Mouse (Mus musculus) limb, embryonic 11.5 days (tissue): ENCODE data around the gene A2ml1. TPM values are rescaled to one million over a fixed set of nuclear protein-coding genes. Genes with fewer than 3 reads are reported as not detected.

Source experiments
- ATAC-seq: fragments of 200-750 bp; cut with Nextera tagmentation; 2 replicates; pipeline ENCODE4 v1.8.0; 2017; ENCODE audit warnings: low read depth; ENCODE audit not compliant: insufficient number of reproducible peaks, low FRiP score, low TSS enrichment
- DNase-seq: peaks from one replicate; pipeline ENCODE4 v3.0.0-alpha.2; 2015; ENCODE audit warnings: low spot score
- H3K27ac ChIP-seq: fragments of 300-500 bp; sonication (generic); replicated peaks from 2 replicates; pipeline ENCODE4 v1.5.1; 2014; ENCODE audit warnings: low read depth, mild to moderate bottlenecking, low read length
- H3K27me3 ChIP-seq: fragments of 300-500 bp; sonication (generic); 2 replicates; pipeline ENCODE4 v1.6.1; 2014; ENCODE audit warnings: mild to moderate bottlenecking, low read length, mixed read lengths; ENCODE audit not compliant: control insufficient read depth, insufficient read depth
- H3K36me3 ChIP-seq: fragments of 300-500 bp; sonication (generic); 2 replicates; pipeline ENCODE4 v1.6.1; 2014; ENCODE audit warnings: mild to moderate bottlenecking, low read length, moderate library complexity, mixed read lengths; ENCODE audit not compliant: control insufficient read depth, insufficient read depth
- H3K4me1 ChIP-seq: fragments of 300-500 bp; sonication (generic); 2 replicates; pipeline ENCODE4 v1.6.1; 2014; ENCODE audit warnings: low read length, mixed read lengths; ENCODE audit not compliant: control insufficient read depth, insufficient read depth
- H3K4me2 ChIP-seq: fragments of 300-500 bp; sonication (generic); 2 replicates; pipeline ENCODE4 v1.6.1; 2014; ENCODE audit warnings: low read depth, mild to moderate bottlenecking, moderate library complexity; ENCODE audit not compliant: severe bottlenecking
- H3K4me3 ChIP-seq: fragments of 300-500 bp; sonication (generic); 2 replicates; pipeline ENCODE4 v1.5.1; 2014; ENCODE audit warnings: low read depth, low read length
- H3K9ac ChIP-seq: fragments of 300-500 bp; sonication (generic); 2 replicates; pipeline ENCODE4 v1.6.1; 2014; ENCODE audit warnings: mild to moderate bottlenecking, low read length
- H3K9me3 ChIP-seq: fragments of 300-500 bp; sonication (generic); 2 replicates; pipeline ENCODE4 v1.6.1; 2016; ENCODE audit warnings: low read length; ENCODE audit not compliant: control insufficient read depth
- whole genome bisulfite sequencing: fragments of 180-500 bp; shearing (Covaris S2); extraction: QIAGEN DNeasy Blood & Tissue Kit; methylation state at CpG from one replicate; pipeline ENCODE4 v1.1.7; 2014; 5-methylcytosine and 5-hydroxymethylcytosine counted together
- polyA plus RNA-seq: library from polyadenylated mRNA; unstranded; fragments of >200 nt; fragmentation: Nextera tagmentation; extraction: Ambion mirVana; gene quantifications from 2 replicates; pipeline ENCODE4 v1.2.1, GENCODE M21; 2014

The A2ml1 gene
- polyA plus RNA-seq, 1 experiment from 2014 or later = not detected

- DNase-seq (no peak), ATAC-seq (no peak)
- Histone ChIP-seq H3K27ac (no peak overlapping the region), H3K36me3 (no peaks in the 10 kb centered on the region), H3K9me3 (no peaks in the 10 kb centered on the region), H3K4me3 (no peak overlapping the region), H3K27me3 (no peaks in the 10 kb centered on the region), H3K4me1 (no peaks in the 10 kb centered on the region), H3K9ac (no peak overlapping the region), H3K4me2 (no peak overlapping the region)
- 90% methylated on average over 7 of the region's 7 CpGs for WGBS
Observed at GRCm38 (mm10) chr6:128519159-128519558, 62.2 kb downstream of the A2ml1 start.

- Histone ChIP-seq H3K27ac (no peak overlapping the region), H3K4me2 (no peak overlapping the region), H3K4me1 (no peaks in the 10 kb centered on the region), H3K36me3 (no peaks in the 10 kb centered on the region), H3K9ac (no peak overlapping the region), H3K27me3 (no peaks in the 10 kb centered on the region), H3K9me3 (no peaks in the 10 kb centered on the region), H3K4me3 (no peak overlapping the region)
- WGBS = 89% methylated on average over 2 of the region's 2 CpGs
- no peak for ATAC-seq
- DNase-seq = no peak
Observed at GRCm38 (mm10) chr6:128505676-128506236, 75.7 kb downstream of the A2ml1 start.

- DNase-seq = no peak
- H3K27ac ChIP-seq = no peak overlapping the region
- H3K4me2 ChIP-seq = no peak overlapping the region
- no peaks in the 10 kb centered on the region for H3K36me3 ChIP-seq
- no peaks in the 10 kb centered on the region for H3K9me3 ChIP-seq
- no peak overlapping the region for H3K9ac ChIP-seq
- no peak for ATAC-seq
- no peaks in the 10 kb centered on the region for H3K27me3 ChIP-seq
- no peaks in the 10 kb centered on the region for H3K4me1 ChIP-seq
- H3K4me3 ChIP-seq = no peak overlapping the region
- 83% methylated on average over 5 of the region's 5 CpGs for WGBS
Observed at GRCm38 (mm10) chr6:128504743-128505142, 76.7 kb downstream of the A2ml1 start.

GRCm38 (mm10) chr6:128495346-128495745, 86.1 kb downstream of the A2ml1 start:
- 69% methylated on average over 1 of the region's 1 CpGs for WGBS
- H3K9me3 ChIP-seq = no peaks in the 10 kb centered on the region
- H3K4me2 ChIP-seq = no peak overlapping the region
- H3K4me3 ChIP-seq = no peak overlapping the region
- ATAC-seq (no peak), DNase-seq (no peak)
- no peaks in the 10 kb centered on the region for H3K27me3 ChIP-seq
- H3K36me3 ChIP-seq = no peaks in the 10 kb centered on the region
- no peaks in the 10 kb centered on the region for H3K4me1 ChIP-seq
- no peak overlapping the region for H3K9ac ChIP-seq
- no peak overlapping the region for H3K27ac ChIP-seq

GRCm38 (mm10) chr6:128494646-128495331, 86.6 kb downstream of the A2ml1 start:
- no peak overlapping the region for H3K9ac ChIP-seq
- DNase-seq (no peak), ATAC-seq (no peak)
- H3K9me3 ChIP-seq = no peaks in the 10 kb centered on the region
- H3K27ac ChIP-seq = no peak overlapping the region
- no peak overlapping the region for H3K4me3 ChIP-seq
- H3K4me1 ChIP-seq = no peaks in the 10 kb centered on the region
- H3K36me3 ChIP-seq = no peaks in the 10 kb centered on the region
- WGBS = 78% methylated on average over 15 of the region's 15 CpGs
- no peak overlapping the region for H3K4me2 ChIP-seq
- no peaks in the 10 kb centered on the region for H3K27me3 ChIP-seq

- DNase-seq = no peak
- Histone ChIP-seq H3K4me3 (no peak overlapping the region), H3K27ac (no peak overlapping the region), H3K4me1 (no peaks in the 10 kb centered on the region), H3K4me2 (no peak overlapping the region), H3K27me3 (no peaks in the 10 kb centered on the region), H3K9me3 (no peaks in the 10 kb centered on the region), H3K36me3 (no peaks in the 10 kb centered on the region), H3K9ac (no peak overlapping the region)
- no peak for ATAC-seq
- 79% methylated on average over 4 of the region's 4 CpGs for WGBS
Observed at GRCm38 (mm10) chr6:128491916-128492315, 89.5 kb downstream of the A2ml1 start.

- no peaks in the 10 kb centered on the region for H3K36me3 ChIP-seq
- ATAC-seq (no peak), DNase-seq (no peak)
- H3K9ac ChIP-seq = no peak overlapping the region
- 96% methylated on average over 10 of the region's 10 CpGs for WGBS
- no peak overlapping the region for H3K27ac ChIP-seq
- H3K4me2 ChIP-seq = no peak overlapping the region
- H3K4me1 ChIP-seq = no peaks in the 10 kb centered on the region
- H3K4me3 ChIP-seq = no peak overlapping the region
- no peaks in the 10 kb centered on the region for H3K27me3 ChIP-seq
- no peaks in the 10 kb centered on the region for H3K9me3 ChIP-seq
Observed at GRCm38 (mm10) chr6:128490141-128490540, 91.3 kb downstream of the A2ml1 start.
